Mouse (Mus musculus) intestine, postnatal 0 days (tissue): ENCODE measurements around the gene Mgat4b. TPM values are rescaled to one million over a fixed set of nuclear protein-coding genes. Genes with fewer than 3 reads are reported as not detected.

Experiments used
- ATAC-seq: fragments of 200-750 bp; cut with Nextera tagmentation; 2 replicates; pipeline ENCODE4 v1.8.0; 2017; ENCODE audit warnings: mild to moderate bottlenecking, moderate TSS enrichment, moderate library complexity
- H3K27ac ChIP-seq: fragments of 300-500 bp; sonication (generic); 2 replicates; pipeline ENCODE4 v1.5.1; 2014; ENCODE audit warnings: mild to moderate bottlenecking, low read depth, low read length, moderate library complexity
- H3K27me3 ChIP-seq: fragments of 300-500 bp; sonication (generic); replicated peaks from 2 replicates; pipeline ENCODE4 v1.6.1; 2014; ENCODE audit warnings: low read length, mixed read lengths; ENCODE audit not compliant: control insufficient read depth, insufficient read depth
- H3K36me3 ChIP-seq: fragments of 300-500 bp; sonication (generic); 2 replicates; pipeline ENCODE4 v1.6.1; 2014; ENCODE audit warnings: mild to moderate bottlenecking, moderate library complexity; ENCODE audit not compliant: control insufficient read depth, insufficient read depth
- H3K4me1 ChIP-seq: fragments of 300-500 bp; sonication (generic); replicated peaks from 2 replicates; pipeline ENCODE4 v1.6.1; 2014; ENCODE audit warnings: antibody characterized with exemption, low read length, mixed read lengths; ENCODE audit not compliant: control insufficient read depth, insufficient read depth
- H3K4me2 ChIP-seq: fragments of 300-500 bp; sonication (generic); replicated peaks from 2 replicates; pipeline ENCODE4 v1.6.1; 2014; ENCODE audit warnings: low read depth, mild to moderate bottlenecking, moderate library complexity
- H3K4me3 ChIP-seq: fragments of 300-500 bp; sonication (generic); 2 replicates; pipeline ENCODE4 v1.5.1; 2014; ENCODE audit warnings: low read depth, low read length
- H3K9ac ChIP-seq: fragments of 300-500 bp; sonication (generic); 2 replicates; pipeline ENCODE4 v1.6.1; 2014; ENCODE audit warnings: mild to moderate bottlenecking, low read depth, low read length
- H3K9me3 ChIP-seq: fragments of 300-500 bp; sonication (generic); 2 replicates; pipeline ENCODE4 v1.6.1; 2016; ENCODE audit warnings: mixed run types; ENCODE audit not compliant: control insufficient read depth
- CTCF ChIP-seq: sonication (generic); IDR thresholded peaks from 2 replicates; pipeline ENCODE4 v1.5.1; 2016; ENCODE audit warnings: low read depth, mild to moderate bottlenecking, control low read depth, antibody characterized with exemption, moderate library complexity
- WGBS: fragments of 180-500 bp; shearing (Covaris S2); extraction: QIAGEN DNeasy Blood & Tissue Kit; methylation state at CpG from one replicate; pipeline ENCODE4 v1.1.7; 2014; 5-methylcytosine and 5-hydroxymethylcytosine counted together
- polyA plus RNA-seq: library from polyadenylated mRNA; unstranded; fragments of >200 nt; fragmentation: Nextera tagmentation; extraction: Ambion mirVana; gene quantifications from 2 replicates; pipeline ENCODE4 v1.2.1, GENCODE M21; 2015

Gene Mgat4b
- polyA plus RNA-seq, 1 experiment from 2014 or later = 35.0 TPM

DNA sequence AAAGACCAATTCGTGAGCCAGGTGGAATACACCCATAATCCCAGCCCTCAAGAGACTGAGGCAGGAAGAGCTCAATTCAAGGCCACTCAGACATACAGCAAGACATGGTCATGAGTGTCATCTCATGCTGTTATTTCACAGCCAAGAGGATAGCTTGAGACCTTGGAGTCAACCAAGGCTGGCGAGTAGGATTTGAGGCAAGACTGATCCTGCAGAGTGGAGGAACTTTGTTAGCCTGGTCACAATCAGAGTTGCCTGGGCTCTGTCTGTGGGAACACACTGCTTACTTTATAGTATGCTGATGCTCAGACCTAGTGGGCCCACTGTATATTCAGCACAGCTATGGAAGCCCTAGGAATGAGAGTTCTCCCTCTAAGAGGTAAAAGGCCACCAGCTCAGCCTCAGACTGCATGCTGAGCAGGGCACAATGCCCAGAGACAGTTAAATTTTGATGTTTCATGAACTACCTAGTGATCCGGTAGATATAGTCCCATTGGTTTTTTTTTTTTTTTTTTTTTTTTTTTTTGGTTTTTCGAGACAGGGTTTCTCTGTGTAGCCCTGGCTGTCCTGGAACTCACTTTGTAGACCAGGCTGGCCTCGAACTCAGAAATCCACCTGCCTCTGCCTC is 12.4 kb upstream of the Mgat4b start:
- Histone ChIP-seq H3K4me2 (no peak overlapping the region), H3K27ac (peak overlapping the region; percentile 66; the same call in 1 of the 2 replicates), H3K4me1 (no peaks in the 10 kb centered on the region), H3K4me3 (no peak overlapping the region), H3K9ac (no peak overlapping the region), H3K27me3 (no peaks in the 10 kb centered on the region), H3K9me3 (no peaks in the 10 kb centered on the region), H3K36me3 (peaks cover 53% of the 10 kb centered on the region)
- TF ChIP-seq CTCF = no peak
- no peak for ATAC-seq
- 83% methylated on average over 4 of the region's 5 CpGs for WGBS

DNA sequence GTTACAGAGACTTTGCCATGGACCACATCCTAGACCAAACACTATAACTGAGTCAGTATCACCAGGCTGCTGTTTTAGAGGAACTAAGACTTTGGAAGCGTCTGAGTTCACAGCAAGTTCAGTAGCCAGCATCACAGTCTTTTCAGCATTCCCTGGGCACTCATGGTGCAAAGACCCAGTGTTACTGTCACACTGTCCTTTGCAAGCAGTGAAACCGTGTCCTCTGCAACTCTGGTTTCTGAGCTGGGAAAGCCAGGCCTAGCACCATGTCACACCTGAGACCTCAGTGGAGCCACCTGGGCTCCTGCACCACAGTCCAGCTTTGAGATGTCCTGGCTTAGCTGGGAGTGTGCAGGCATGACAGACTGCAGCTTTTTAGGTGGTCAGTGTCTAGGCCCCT is 11.8 kb upstream of the Mgat4b start:
- Histone ChIP-seq H3K27me3 (no peaks in the 10 kb centered on the region), H3K9me3 (no peaks in the 10 kb centered on the region), H3K9ac (no peak overlapping the region), H3K4me2 (no peak overlapping the region), H3K4me3 (no peak overlapping the region), H3K4me1 (no peaks in the 10 kb centered on the region), H3K36me3 (peaks cover 57% of the 10 kb centered on the region), H3K27ac (0 out of 2 replicates have a peak overlapping the region, but pooled peaks have one; percentile 15)
- WGBS = 93% methylated on average over 2 of the region's 2 CpGs
- no peak for TF ChIP-seq CTCF
- ATAC-seq = no peak

DNA sequence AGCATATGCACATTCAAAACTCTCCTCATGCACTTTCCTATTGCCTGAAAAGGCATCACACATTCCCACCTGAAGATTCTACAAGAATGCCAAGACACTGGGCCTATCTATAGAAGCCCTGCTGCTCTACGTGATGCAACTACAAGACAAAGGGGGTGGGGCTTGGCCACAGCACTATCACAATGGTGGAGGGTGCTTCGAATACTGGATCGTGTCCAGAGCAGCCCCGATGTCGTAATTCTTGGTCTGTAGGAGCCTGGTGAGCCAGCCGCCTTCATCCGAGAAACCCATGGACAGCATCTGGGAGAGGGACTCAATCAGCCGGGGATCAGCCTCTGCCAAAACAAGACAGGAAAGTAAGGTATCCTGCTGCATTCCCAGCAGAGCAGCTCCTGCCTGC is 10.1 kb upstream of the Mgat4b start:
- ATAC-seq = no peak
- Histone ChIP-seq H3K36me3 (peaks cover 74% of the 10 kb centered on the region), H3K27ac (no peak overlapping the region)

DNA sequence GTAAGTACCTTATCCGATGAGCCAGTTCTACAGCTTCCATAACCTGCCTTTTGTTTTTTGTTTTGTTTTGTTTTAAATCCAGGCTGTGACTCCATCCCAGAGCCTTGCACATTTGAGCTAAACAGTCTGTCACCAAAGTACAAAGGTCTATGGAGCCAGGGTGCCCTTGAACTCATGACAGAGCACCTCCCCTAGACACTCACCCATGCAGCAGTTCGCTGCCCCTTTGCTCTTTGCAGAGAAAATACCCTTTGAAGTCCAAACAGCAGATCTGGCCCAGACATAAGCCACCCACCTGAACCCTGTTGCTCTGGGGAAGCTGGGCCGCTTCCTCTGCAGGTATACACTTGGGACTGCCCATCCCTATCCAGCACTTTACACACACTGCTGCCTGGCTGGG is 9.1 kb upstream of the Mgat4b start:
- Histone ChIP-seq H3K4me2 (no peak overlapping the region), H3K36me3 (peaks cover 84% of the 10 kb centered on the region), H3K9ac (no peak overlapping the region), H3K27me3 (no peaks in the 10 kb centered on the region), H3K4me1 (no peaks in the 10 kb centered on the region), H3K27ac (peak overlapping the region; percentile 46; the same call in 1 of the 2 replicates), H3K4me3 (no peak overlapping the region), H3K9me3 (no peaks in the 10 kb centered on the region)
- no peak for ATAC-seq
- 85% methylated on average over 3 of the region's 3 CpGs for WGBS
- TF ChIP-seq CTCF = no peak

More for the DNA sequence above, 10.1 kb upstream of the Mgat4b start:
- H3K9me3 ChIP-seq = no peaks in the 10 kb centered on the region
- no peak overlapping the region for H3K4me2 ChIP-seq
- no peaks in the 10 kb centered on the region for H3K4me1 ChIP-seq
- no peaks in the 10 kb centered on the region for H3K27me3 ChIP-seq
- 75% methylated on average over 8 of the region's 8 CpGs for WGBS
- no peak overlapping the region for H3K4me3 ChIP-seq
- TF ChIP-seq CTCF = no peak
- H3K9ac ChIP-seq = no peak overlapping the region

DNA sequence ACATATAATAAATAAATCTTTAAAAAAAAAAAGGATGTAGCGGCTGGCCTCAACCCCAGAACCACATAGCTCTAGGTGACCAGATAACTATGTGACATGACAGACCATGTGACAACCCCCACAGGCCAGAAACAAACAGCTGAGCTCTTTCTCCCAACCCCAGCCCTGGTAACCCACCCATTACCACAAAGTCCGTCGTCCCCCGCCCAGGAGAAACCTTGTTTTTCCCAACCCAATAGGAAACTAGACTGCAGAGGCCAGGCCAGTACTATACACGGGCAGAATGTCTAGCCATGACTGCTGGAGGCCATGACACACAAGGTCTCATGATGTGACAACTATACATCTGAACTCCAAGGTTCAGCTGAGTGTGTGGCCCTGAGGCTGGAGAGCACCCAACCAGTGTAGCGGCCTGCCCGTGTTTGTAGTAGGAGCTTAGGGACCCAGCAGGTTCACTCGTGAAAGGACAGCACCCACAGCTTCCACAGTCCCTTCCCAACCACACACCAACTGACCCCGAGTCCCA is 7.3 kb upstream of the Mgat4b start:
- ATAC-seq = no peak
- Histone ChIP-seq H3K9ac (no peak overlapping the region), H3K36me3 (peaks cover 93% of the 10 kb centered on the region), H3K4me3 (no peak overlapping the region), H3K9me3 (no peaks in the 10 kb centered on the region), H3K4me1 (no peaks in the 10 kb centered on the region), H3K27me3 (no peaks in the 10 kb centered on the region), H3K4me2 (no peak overlapping the region), H3K27ac (no peak overlapping the region)
- WGBS = 82% methylated on average over 9 of the region's 9 CpGs
- no peak for TF ChIP-seq CTCF

DNA sequence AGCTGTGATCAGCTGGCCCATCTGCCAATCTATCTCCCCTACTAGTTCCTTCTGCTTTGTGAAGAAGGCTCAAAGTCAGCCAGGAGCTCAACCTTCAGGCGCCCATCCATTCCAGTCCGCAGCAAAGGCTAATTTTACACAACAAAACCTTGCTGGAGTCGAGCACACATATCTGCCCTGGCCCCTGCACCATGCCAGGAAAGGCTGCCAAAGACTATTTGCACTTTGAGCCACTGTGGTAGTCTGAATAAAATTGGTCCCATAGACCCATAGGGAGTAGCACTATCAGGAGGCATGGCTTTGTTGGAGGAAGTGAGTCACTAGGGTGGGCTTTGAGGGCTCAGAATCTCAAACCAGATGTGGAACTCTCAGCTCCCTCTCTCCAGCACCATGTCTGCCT is 5.3 kb upstream of the Mgat4b start:
- Histone ChIP-seq H3K4me3 (no peak overlapping the region), H3K4me1 (no peaks in the 10 kb centered on the region), H3K9ac (no peak overlapping the region), H3K27me3 (no peaks in the 10 kb centered on the region), H3K9me3 (no peaks in the 10 kb centered on the region), H3K36me3 (peaks cover 76% of the 10 kb centered on the region), H3K27ac (no peak overlapping the region), H3K4me2 (no peak overlapping the region)
- WGBS = 91% methylated on average over 3 of the region's 3 CpGs
- no peak for ATAC-seq
- TF ChIP-seq CTCF = no peak
